Mouse (Mus musculus) liver, embryonic 11.5 days (tissue): ENCODE results near the gene Cyp2a12. TPM values are rescaled to one million over a fixed set of nuclear protein-coding genes. Genes with fewer than 3 reads are reported as not detected.

Experiments used
- ATAC-seq: fragments of 200-750 bp; cut with Nextera tagmentation; replicated peaks from 2 replicates; pipeline ENCODE4 v1.8.0; 2017; ENCODE audit warnings: moderate number of reproducible peaks, mild to moderate bottlenecking, moderate TSS enrichment, moderate library complexity; ENCODE audit not compliant: low FRiP score
- DNase-seq: peaks from one replicate; pipeline ENCODE4 v3.0.0-alpha.2; 2017; ENCODE audit warnings: low spot score
- H3K27ac ChIP-seq: fragments of 300-500 bp; sonication (generic); 2 replicates; pipeline ENCODE4 v1.5.1; 2014; ENCODE audit warnings: mild to moderate bottlenecking, low read depth, low read length, control low read depth
- H3K27me3 ChIP-seq: fragments of 300-500 bp; sonication (generic); replicated peaks from 2 replicates; pipeline ENCODE4 v1.6.1; 2014; ENCODE audit warnings: low read length, mixed read lengths; ENCODE audit not compliant: control insufficient read depth, insufficient read depth
- H3K36me3 ChIP-seq: fragments of 300-500 bp; sonication (generic); 2 replicates; pipeline ENCODE4 v1.6.1; 2014; ENCODE audit warnings: mild to moderate bottlenecking, low read length, moderate library complexity, mixed read lengths; ENCODE audit not compliant: control insufficient read depth, insufficient read depth
- H3K4me1 ChIP-seq: fragments of 300-500 bp; sonication (generic); replicated peaks from 2 replicates; pipeline ENCODE4 v1.6.1; 2014; ENCODE audit warnings: low read length, mixed read lengths; ENCODE audit not compliant: control insufficient read depth, insufficient read depth
- H3K4me2 ChIP-seq: fragments of 300-500 bp; sonication (generic); 2 replicates; pipeline ENCODE4 v1.6.1; 2014; ENCODE audit warnings: mild to moderate bottlenecking, control low read depth, moderate library complexity
- H3K4me3 ChIP-seq: fragments of 300-500 bp; sonication (generic); 2 replicates; pipeline ENCODE4 v1.5.1; 2014; ENCODE audit warnings: low read depth, low read length, control low read depth
- H3K9ac ChIP-seq: fragments of 300-500 bp; sonication (generic); 2 replicates; pipeline ENCODE4 v1.6.1; 2014; ENCODE audit warnings: low read depth, low read length, control low read depth
- H3K9me3 ChIP-seq: fragments of 300-500 bp; sonication (generic); 2 replicates; pipeline ENCODE4 v1.6.1; 2016; ENCODE audit warnings: low read length, inconsistent platforms, mixed read lengths; ENCODE audit not compliant: control insufficient read depth
- WGBS: fragments of 180-500 bp; shearing (Covaris S2); extraction: QIAGEN DNeasy Blood & Tissue Kit; methylation state at CpG from one replicate; pipeline ENCODE4 v1.1.7; 2014; 5-methylcytosine and 5-hydroxymethylcytosine counted together
- polyA plus RNA-seq: library from polyadenylated mRNA; unstranded; fragments of >200 nt; fragmentation: Nextera tagmentation; extraction: Ambion mirVana; gene quantifications from 2 replicates; pipeline ENCODE4 v1.2.1, GENCODE M21; 2014

Gene Cyp2a12
- polyA plus RNA-seq, 1 experiment from 2014 or later = not detected

- ATAC-seq (no peak), DNase-seq (no peak)
- no peak overlapping the region for H3K4me3 ChIP-seq
- H3K9ac ChIP-seq = no peak overlapping the region
- 54% methylated on average over 1 of the region's 1 CpGs for WGBS
- no peaks in the 10 kb centered on the region for H3K4me1 ChIP-seq
- no peak overlapping the region for H3K27ac ChIP-seq
- no peaks in the 10 kb centered on the region for H3K9me3 ChIP-seq
- no peak overlapping the region for H3K4me2 ChIP-seq
- H3K27me3 ChIP-seq = no peaks in the 10 kb centered on the region
- no peaks in the 10 kb centered on the region for H3K36me3 ChIP-seq
Measured at GRCm38 (mm10) chr7:27078641-27079040, 49.8 kb downstream of the Cyp2a12 start.

- DNase-seq (no peak), ATAC-seq (no peak)
- WGBS = 68% methylated on average over 2 of the region's 2 CpGs
- Histone ChIP-seq H3K27me3 (no peaks in the 10 kb centered on the region), H3K27ac (no peak overlapping the region), H3K4me1 (no peaks in the 10 kb centered on the region), H3K9ac (no peak overlapping the region), H3K9me3 (no peaks in the 10 kb centered on the region), H3K36me3 (no peaks in the 10 kb centered on the region), H3K4me2 (no peak overlapping the region), H3K4me3 (no peak overlapping the region)
Measured at GRCm38 (mm10) chr7:27081625-27082024, 52.7 kb downstream of the Cyp2a12 start.

Other genes with a start within 250 kb of the Cyp2a12 start
- gene Cyp2g1, start 220.2 kb upstream of the Cyp2a12 start, polyA plus RNA-seq = not detected in 2 replicates
- not detected in 2 replicates for gene Cyp2a5, start 193.8 kb upstream of the Cyp2a12 start, polyA plus RNA-seq
- not detected in 2 replicates for gene Cyp2a22, start 89.7 kb upstream of the Cyp2a12 start, polyA plus RNA-seq
- not detected in 2 replicates for gene Cyp2f2, start 90.8 kb downstream of the Cyp2a12 start, polyA plus RNA-seq
- not detected in 2 replicates for gene Cyp2t4, start 124.6 kb downstream of the Cyp2a12 start, polyA plus RNA-seq
- gene Egln2, start 137.7 kb downstream of the Cyp2a12 start, polyA plus RNA-seq = 37.1 and 39.7 TPM in 2 replicates
- 40.9 and 44.8 TPM in 2 replicates for gene Rab4b, start 149.8 kb downstream of the Cyp2a12 start, polyA plus RNA-seq
- gene Gm21983, start 152.0 kb downstream of the Cyp2a12 start, polyA plus RNA-seq = not detected in 2 replicates
- 0.73 and 1.3 TPM in 2 replicates for gene Mia, start 152.1 kb downstream of the Cyp2a12 start, polyA plus RNA-seq
- 2.5 and 2.8 TPM in 2 replicates for gene BC024978, start 166.7 kb downstream of the Cyp2a12 start, polyA plus RNA-seq
- 282 and 294 TPM in 2 replicates for gene Snrpa, start 167.2 kb downstream of the Cyp2a12 start, polyA plus RNA-seq
- gene Itpkc, start 199.6 kb downstream of the Cyp2a12 start, polyA plus RNA-seq = 3.5 and 4.8 TPM in 2 replicates
- gene Coq8b, start 203.9 kb downstream of the Cyp2a12 start, polyA plus RNA-seq = 16.6 and 18.7 TPM in 2 replicates
- 3.6 TPM in 2 replicates for gene Numbl, start 229.4 kb downstream of the Cyp2a12 start, polyA plus RNA-seq